Mouse (Mus musculus) testis, postnatal 10 days (tissue): ENCODE results near the gene Sorcs3.

Experiments used
- DNase-seq: peaks from one replicate; pipeline ENCODE4 v3.0.0; 2021; ENCODE audit warnings: low spot score

Sorcs3 gene

GRCm38 (mm10) chr19:48523803-48524202 is 318.0 kb downstream of the Sorcs3 start:
- no peak for DNase-seq

GRCm38 (mm10) chr19:48524527-48525214 is 318.8 kb downstream of the Sorcs3 start:
- no peak for DNase-seq

GRCm38 (mm10) chr19:48533582-48533981 is 327.8 kb downstream of the Sorcs3 start:
- no peak for DNase-seq

DNA sequence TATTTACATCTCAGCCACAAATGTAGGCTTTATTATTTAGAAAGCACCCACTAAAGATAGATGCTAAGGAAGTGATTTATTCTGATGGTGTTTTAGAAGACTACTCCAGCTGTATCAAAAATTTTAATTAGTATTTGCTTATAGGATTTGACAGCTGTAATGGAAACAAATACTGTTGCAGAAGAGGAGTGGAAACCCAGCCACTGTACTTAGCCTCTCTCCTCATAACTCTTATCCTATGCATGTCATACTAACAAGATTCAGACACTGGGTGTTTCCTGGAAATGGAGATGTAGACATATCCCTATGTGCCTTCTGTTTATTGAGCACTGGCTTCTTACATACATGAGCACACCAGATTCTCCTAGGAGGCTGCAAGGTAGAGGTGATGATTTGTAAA is 338.5 kb downstream of the Sorcs3 start:
- no peak for DNase-seq

- no peak for DNase-seq
These were observed 339.8 kb downstream of the Sorcs3 start for GRCm38 (mm10) chr19:48545421-48546132.

DNA sequence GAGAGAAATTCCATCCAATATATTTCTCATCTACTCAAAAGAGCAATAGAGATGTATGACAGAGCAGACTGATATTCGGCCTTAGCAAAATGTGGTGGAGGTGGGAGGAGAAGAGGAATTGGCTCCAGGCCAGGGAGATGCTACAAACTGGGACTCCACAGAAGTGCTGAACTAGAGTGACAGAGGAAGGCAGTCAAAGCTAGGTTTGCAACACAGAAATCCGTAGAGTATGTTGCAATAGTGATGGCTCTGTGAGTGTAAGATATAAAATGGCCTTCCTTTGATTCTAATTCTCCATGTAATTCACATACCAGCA is 340.3 kb downstream of the Sorcs3 start:
- DNase-seq: no peak

- no peak for DNase-seq
These were observed 342.5 kb downstream of the Sorcs3 start for GRCm38 (mm10) chr19:48548143-48548881.

DNA sequence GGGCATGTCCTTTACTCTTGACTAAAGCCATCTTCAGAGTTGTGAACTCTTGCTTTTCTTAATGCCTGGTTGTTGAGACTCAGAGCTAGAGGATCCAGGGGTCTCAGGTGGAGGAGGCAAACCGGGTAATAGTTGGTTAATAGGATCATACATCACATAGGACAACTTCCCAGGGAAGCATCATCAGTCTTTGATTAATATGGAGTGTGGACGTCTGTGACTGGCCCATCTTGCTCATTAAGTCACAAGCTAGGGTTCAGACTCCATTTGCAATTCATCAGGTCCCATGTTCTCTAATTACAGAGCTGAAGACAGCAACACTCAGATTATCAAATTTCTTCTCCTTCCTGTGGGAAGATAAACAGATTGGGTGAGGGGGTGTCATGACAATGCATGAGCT is 353.6 kb downstream of the Sorcs3 start:
- no peak for DNase-seq

DNA sequence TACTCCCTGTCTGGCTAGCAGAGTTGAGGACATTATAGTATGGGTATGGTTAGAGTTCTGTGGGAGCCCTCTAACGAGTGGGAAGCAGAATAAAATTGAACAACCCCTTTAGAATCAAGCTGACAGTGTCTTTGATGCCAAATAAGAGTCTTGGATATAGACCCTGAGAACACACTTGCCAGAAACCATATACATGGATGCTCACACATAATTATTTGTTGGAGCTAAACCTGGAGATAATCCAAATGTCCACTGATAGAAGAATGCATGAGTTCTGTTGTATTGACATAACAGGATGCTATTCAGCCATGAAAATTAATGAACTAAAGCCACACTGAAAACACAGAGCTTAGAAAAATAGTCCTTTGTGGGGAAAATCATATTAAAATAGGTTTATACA is 369.9 kb downstream of the Sorcs3 start:
- DNase-seq: no peak

DNA sequence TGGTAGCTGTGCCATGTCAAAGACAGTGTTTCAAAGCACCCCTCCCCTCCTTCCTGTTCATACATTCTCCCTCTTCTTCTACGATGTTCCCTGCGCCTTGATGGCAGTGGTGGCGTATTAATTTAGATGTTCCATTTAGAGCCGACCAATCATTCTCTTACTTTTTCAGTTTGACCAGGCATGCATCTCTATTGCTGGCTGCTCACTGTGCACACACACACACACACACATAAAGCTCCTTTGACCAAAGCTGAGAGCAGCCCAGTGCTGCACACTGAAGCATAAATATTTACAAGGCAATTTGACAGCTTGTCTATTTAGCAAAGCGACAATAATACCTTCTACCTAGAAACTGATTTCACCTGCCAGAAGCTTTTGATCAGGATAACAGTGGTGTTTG is 371.3 kb downstream of the Sorcs3 start:
- DNase-seq: no peak

DNA sequence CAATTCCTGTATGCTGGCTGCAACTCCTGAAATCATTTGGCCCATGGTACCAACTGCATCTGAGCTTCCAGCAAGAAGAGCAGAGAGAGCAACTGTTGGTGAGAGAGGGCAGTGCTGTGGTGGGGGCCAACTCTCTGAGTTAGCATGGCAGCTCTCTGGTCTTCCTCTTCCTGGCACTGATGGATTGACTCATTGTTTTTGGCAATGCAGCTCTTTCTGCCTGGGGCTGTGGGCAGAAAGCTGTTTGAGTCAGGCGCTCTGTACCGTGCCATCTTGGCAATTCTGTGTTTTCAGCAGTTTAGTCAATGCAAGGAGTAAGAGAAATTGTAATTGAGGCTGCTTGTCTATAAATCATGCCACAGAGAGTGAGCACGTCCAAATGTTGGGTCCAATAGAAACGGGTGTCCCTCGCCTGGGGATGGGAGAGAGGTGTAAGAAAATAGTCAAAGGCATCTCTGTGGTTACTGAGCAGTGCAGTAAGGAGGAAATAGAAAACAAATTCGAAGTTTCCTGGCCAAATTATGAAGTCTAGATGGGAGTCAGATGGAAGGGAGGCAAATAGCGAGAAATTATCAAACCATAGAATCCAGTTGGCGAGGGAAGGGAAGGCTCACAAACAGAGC is 379.2 kb downstream of the Sorcs3 start:
- no peak for DNase-seq

DNA sequence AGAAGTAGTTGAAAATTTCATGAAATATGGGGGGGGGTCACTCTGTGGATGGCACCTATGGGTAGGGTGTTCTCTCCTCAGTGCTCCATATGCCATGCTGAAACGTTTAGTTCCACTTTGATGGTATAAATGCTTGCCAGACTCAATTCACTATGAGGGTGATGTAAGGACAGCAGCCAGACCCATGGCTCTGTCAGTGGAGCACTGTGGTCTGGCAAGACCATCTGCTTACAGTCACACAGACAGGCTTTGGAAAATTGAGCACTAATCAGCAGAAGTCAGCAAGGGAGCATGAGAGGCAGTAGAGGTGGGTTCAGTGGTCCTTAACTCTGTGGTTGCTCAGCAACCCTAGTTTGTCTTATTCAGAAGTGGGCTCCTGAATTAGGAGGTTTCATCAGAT is 411.1 kb downstream of the Sorcs3 start:
- DNase-seq: no peak

GRCm38 (mm10) chr19:48630671-48631327 is 425.0 kb downstream of the Sorcs3 start:
- no peak for DNase-seq

DNA sequence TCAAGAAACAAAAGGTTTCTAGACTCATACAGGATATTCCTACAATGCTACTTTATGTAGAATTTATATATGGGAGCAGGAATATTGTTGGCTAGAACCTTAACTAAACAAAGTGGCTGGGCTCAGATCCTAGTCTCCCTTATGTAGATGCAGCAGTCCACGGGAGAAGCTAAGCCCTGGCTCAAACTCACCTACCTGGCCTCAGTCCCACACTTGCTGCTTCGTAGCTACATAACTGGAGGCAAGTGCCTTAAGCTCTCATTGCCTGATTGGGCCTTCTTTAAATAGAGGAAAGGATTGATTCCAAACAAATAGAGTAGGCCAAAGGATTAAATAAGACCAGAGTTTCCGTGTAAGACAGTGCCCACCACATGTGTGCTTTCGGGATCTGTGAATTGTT is 436.7 kb downstream of the Sorcs3 start:
- DNase-seq: no peak

GRCm38 (mm10) chr19:48649941-48650340 is 444.1 kb downstream of the Sorcs3 start:
- no peak for DNase-seq

GRCm38 (mm10) chr19:48651617-48652016 is 445.8 kb downstream of the Sorcs3 start:
- no peak for DNase-seq

DNA sequence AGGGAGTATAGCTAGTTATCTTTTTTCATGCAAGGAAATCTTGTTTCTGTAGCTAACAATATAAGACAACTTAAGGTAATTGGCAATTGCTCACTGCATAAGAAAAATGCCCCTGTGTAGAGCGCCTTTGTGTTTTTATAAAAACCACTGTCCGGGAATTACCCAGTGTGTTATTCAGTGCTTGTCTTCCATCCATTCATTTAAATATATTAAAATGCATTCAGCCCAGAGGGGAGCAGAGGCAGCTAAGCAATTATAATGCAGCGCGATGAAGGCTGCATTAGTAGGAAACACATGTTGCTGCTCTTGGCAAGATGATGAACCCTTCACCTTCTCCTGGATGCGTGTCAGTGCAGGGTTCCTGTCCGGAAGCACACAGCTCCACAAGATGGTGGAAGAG is 454.4 kb downstream of the Sorcs3 start:
- DNase-seq: no peak

DNA sequence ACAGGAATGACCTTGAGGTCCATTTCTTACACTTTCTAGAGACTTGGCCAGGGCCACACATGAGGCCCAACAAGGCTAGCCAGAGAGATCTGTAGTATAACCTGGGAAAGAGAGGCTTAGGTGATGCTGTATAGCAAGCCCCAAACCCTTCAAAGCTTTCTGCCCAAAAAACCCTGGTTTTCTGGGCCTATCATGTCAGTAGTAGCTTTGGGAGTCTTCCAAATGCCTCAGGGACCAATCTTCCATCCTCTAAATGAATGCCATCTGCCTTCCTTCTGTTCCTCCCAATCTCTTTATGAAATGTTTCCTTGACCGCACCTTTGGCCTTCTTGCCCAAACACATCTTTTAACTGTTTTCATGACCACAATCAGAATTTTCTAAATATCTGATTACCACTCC is 474.1 kb downstream of the Sorcs3 start:
- DNase-seq: no peak

DNA sequence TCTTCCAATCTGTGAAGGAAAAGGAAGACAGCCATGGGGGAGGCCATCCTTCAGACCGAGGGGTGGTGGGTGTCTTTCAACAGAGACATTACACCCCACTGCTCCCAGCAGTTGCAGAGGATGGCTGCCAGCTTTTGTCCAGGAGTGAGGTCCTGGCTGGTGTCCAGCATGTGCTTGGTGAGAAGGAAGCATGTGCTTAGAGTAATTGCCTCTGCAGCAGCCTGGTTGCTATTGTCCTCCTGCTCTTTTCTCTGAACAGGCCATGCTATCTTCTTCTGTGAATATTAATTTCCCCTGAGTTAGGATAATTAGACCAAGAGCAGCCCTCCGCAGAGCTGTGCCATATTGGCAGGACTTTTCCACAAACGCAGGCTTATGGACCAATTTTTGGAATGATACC is 476.7 kb downstream of the Sorcs3 start:
- DNase-seq: peak; percentile 42

DNA sequence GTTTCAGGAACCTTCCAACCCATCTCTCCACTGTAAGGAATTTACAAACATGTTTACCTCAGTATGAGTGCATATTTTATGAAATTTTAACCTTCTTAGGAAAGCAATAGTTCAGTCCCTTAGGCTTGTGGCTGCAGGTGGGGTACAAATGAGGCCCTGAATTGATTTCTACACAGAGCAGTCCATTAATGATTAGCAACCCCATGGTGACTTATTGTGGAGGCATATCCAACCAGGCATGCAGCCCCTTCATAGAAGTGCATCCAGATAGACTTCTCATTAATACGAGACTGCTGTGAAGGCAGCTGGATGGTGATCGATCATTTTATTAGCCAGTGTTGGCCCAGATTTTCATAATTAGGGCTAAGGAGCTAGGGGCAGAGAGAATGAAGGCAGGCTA is 480.5 kb downstream of the Sorcs3 start:
- no peak for DNase-seq

DNA sequence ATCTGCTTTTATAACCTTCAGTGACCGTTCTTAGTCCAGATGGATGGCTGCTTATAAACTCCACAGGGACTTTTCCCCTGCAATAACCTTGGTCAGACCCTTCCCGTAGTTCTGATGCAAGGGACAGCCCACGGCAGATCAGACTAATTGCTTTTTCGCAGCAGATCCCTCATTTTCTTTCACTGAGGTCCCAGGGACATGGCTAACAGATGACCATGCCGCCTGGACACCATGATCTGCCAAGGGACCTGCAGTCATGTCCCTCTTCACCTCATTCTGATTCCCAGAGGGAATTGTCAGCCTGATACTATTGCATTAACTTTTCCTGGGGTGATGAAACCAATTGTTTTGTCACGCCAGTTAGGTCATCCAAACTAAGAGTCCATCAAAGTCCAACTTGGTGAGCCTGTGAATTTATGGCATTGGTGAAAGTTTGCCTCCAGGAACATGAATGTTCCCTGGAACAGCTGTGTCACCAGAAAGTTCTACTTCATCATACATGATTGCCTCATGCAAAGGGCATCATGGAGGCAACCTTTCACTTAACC is 494.4 kb downstream of the Sorcs3 start:
- no peak for DNase-seq

DNA sequence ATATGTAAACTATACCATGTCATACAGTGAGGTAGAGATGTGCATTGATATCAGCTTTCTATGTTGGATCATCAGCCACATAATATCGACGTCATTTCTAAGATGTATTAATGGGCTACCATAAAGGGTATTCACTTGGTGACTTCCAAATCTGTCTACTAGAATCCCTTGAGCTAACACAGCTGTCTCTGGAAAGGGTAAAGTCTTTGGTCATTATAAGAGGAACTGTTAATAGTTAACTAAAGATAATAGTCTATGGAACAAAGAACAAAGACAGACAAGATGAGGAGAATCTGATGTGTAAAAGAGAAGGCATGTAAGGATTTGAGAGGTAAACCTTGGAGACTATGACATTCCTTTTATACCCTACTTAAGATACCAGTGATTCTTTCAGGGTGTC is 497.9 kb downstream of the Sorcs3 start:
- DNase-seq: no peak
